Mouse (Mus musculus): ENCODE data around the gene Naa16. TPM values are rescaled to one million over a fixed set of nuclear protein-coding genes. Genes with fewer than 3 reads are reported as not detected.

The Naa16 gene
- total RNA-seq, 2 experiments from 2014 or later, result 12.6 to 13.8 TPM

DNA sequence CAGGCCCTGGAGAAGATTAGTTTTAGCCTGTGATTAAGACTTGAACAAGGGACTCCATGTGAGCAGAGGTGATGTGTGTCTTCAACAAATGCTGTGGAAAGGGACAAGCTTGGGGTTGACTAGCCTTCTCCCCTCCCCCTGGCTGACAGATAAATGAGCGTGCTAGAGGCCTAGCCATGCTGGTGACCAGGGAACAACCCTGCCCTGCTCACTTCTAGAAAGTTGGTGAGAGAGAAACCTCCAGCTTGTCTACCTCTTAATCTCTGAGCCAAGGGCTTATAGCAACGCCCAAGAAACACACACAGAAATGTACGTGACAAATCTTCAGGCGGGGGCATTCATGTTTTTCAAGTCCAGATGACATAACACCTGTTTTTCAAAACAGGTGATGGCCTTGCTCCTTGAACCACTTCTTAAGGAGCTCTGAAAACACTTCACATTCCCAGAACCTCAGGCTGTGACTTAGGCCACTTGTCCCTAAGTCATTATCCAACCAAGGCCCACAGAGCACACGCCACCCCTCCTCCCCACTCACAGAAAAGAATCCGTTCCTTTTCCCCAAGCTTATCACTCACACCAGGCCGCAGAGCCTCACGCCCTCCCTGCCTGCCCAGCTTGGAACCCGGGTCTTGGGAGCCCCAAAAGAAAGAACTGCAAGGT is 108.6 kb downstream of the Naa16 start:
- DNase-seq, result no peak
- intact Hi-C loops (cut with DNase I), result no loop called here

DNA sequence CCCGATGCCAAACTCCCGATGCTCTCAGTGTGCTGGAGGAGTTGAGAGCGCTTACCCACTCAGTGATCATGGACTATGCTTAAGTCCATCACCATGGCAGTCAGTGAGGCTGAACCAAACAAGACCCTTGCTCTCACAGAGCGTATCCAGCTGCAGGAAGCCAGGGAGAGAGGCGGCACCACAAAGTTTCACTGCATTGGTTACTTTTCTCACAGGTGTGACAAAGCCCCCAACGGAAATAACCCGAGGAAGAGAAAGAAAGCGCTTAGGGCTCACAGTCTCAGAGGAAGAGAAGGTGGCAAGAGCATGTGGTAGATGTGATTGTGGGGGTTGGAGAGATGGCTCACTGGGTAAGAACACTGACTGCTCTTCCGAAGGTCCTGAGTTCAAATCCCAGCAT is 110.1 kb downstream of the Naa16 start:
- intact Hi-C loops (cut with DNase I), result no loop called here

DNA sequence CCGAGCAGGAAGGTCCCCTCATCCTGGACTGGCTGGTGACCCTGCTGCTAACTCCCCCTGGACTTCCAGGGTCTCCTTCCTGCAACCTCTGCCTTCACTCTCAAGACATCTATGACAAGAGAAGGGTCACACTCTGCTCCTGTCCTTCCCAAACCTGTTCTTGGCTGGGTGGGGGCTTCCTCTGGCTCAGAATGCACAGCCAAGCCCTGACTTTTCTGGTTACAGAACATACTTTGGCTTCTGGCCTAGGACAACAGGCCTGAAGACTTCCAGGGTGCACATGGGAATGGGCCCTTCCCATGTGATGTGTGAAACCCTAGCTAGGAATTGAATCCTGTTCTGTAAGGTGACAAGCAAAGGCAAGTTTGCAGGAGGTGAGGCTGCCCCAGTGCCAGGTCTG is 111.1 kb downstream of the Naa16 start:
- DNase-seq, result no peak
- intact Hi-C loops (cut with DNase I), result no loop called here

More for the DNA sequence above, 110.1 kb downstream of the Naa16 start:
- DNase-seq, result no peak

DNA sequence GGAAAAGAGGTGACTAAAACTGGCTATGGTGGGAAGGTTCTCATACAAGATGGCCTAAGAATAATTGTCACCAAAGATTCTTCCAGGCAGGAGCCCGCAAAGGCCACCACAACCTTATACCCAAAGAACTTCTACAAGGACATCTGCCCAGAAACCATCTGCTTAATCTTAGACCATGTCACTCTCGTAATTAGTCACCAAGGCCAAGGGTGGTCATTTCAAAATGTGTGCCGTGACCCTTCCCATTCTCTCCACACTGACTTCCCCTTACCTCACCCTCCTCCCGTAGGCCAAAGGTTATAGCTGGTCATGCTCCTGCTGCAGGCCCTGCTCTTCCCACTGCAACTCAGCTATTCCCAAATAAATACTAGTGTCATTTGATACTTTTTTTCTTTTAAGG is 111.7 kb downstream of the Naa16 start:
- DNase-seq, result no peak
- intact Hi-C loops (cut with DNase I), result no loop called here

DNA sequence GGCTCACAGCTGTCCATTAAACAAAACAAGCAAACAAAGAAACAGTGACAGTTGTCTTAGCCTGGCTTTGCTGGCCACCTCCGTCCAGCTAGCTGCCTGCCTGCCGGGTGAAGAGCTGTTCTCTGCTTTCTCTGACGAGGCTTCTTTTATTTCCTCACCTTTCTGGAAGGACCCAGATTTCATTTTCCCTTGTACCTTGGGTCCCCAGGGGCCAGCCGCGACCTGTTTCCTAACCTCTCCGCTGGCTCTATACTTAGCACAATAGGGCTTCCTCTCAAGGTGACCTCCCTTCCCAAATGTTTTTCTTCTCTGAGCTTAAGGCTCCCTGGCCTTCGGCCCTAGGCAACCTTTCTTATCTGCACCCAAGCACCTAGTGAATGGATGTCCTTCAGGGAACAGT is 112.7 kb downstream of the Naa16 start:
- DNase-seq, result no peak
- intact Hi-C loops (cut with DNase I), result no loop called here

DNA sequence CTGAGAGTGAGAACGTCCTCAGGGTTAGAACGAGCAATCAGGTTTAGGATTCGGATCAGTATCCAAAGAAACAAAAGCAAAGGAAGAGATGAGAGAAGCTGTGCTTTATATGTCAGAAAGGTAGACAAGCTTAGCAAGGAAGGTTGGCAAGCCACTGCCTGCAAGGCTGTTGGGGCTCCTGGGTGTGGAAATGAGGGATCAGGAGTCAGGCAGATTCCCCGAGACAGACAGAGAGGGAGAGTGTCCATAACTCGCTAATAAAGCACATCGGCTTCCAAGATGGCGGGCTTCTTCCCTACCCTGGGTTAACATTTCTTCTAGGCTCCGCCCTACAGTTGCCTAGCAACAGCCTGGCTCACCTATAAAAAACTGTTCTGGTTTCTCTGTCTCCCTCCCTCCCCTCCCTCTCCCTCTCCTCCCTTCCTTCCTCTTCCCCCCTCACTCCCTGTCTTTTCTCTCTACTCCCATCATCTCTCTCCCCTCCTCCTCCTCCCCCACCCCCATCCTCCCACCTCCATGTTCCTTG is 114.6 kb downstream of the Naa16 start:
- no peak for DNase-seq
- intact Hi-C loops (cut with DNase I), result no loop called here

DNA sequence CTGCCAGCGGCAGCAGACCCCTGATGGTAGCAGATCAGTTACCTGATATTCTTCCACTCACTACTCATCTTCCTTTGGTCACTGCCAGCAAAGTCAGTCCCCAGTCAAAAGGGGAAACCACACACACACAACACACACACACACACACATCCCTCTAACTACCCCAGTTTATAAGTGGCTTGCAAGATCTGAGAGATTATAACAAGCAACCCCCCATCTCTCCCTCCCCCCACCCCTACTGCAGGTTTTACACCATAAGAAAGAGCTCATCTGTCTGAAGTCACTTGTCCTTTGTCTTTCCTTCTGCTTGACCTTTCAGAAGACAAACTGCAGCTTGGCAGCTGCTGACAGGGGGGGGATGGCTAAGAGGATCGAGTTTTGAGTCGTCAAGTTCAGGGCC is 115.1 kb downstream of the Naa16 start:
- intact Hi-C loops (cut with DNase I), result no loop called here
- DNase-seq, result no peak

Other genes starting within 250 kb of the Naa16 start
- gene Zfp957, start 143.4 kb downstream of the Naa16 start, total RNA-seq (2021), result not detected
- gene Rgcc, start 89.1 kb downstream of the Naa16 start, total RNA-seq (2021), result 10 to 100 TPM; 21.4 to 21.8 TPM
- gene Mtrf1, start 7.0 kb upstream of the Naa16 start, total RNA-seq (2021), result 1 to 10 TPM; 4.7 to 5.0 TPM
- 10 to 100 TPM; 37.5 to 40.7 TPM for gene Kbtbd7, start 35.7 kb upstream of the Naa16 start, total RNA-seq (2021)
- gene Kbtbd6, start 61.1 kb upstream of the Naa16 start, total RNA-seq (2021), result 1 to 10 TPM; 1.3 to 2.7 TPM
- gene Elf1, start 90.4 kb upstream of the Naa16 start, total RNA-seq (2021), result 1 to 10 TPM; 5.4 to 6.1 TPM
- 10 to 100 TPM; 46.0 to 47.6 TPM for gene Wbp4, start 90.7 kb upstream of the Naa16 start, total RNA-seq (2021)
- 10 to 100 TPM; 74.3 to 83.4 TPM for gene Sugt1, start 196.9 kb upstream of the Naa16 start, total RNA-seq (2021)

All from left cerebral cortex, postnatal 4 days (tissue).